Mouse (Mus musculus): Measurements from ENCODE around the gene Sult1d1. TPM values are rescaled to one million over a fixed set of nuclear protein-coding genes. Genes with fewer than 3 reads are reported as not detected.
"Not testable (repeated sequence)": the region's sequence is repeated elsewhere in the genome, so short reads cannot be mapped to it uniquely, and the experiment has no call there.

The Sult1d1 gene
- polyA plus RNA-seq, 2 experiments, result 1.2 to 2.1 TPM

GRCm38 (mm10) chr5:87550935-87551334, 17.9 kb downstream of the Sult1d1 start:
- Histone ChIP-seq H3K36me3 (replicated peaks; ENCODE audit: control insufficient read depth, insufficient read depth, low read depth) (no peaks in the 10 kb centered on the region), H3K9me3 (ENCODE audit: control insufficient read depth, low read length) (no peaks in the 10 kb centered on the region), H3K4me1 (replicated peaks; ENCODE audit: control insufficient read depth in 2 of 2, insufficient read depth in 2 of 2, low read length in 1 of 2) (no peaks in the 10 kb centered on the region), H3K27me3 (ENCODE audit: control insufficient read depth, insufficient read depth, low read length) (no peaks in the 10 kb centered on the region), H3K4me3 (ENCODE audit: insufficient read depth in 1 of 2, low read depth in 2 of 2, low read length in 2 of 2) (no peak overlapping the region), H3K4me2 (ENCODE audit: low read depth) (no peak overlapping the region), H3K9ac (replicated peaks) (no peak overlapping the region), H3K27ac (no peak overlapping the region)
- no peak; the same call in 1 of the 2 replicates for TF ChIP-seq CTCF (IDR thresholded peaks at IDR 0.05; ENCODE audit: low read depth)
- TF ChIP-seq EP300 (IDR thresholded peaks at IDR 0.05; ENCODE audit: low read depth), result no peak
- 11% methylated on average over 1 of the region's 1 CpGs for WGBS (ENCODE audit: insufficient replicate concordance)
- ATAC-seq (ENCODE audit: insufficient read depth), result no peak
- DNase-seq (ENCODE audit: low read depth in 3 of 3, low spot score in 3 of 3), result no peak

DNA sequence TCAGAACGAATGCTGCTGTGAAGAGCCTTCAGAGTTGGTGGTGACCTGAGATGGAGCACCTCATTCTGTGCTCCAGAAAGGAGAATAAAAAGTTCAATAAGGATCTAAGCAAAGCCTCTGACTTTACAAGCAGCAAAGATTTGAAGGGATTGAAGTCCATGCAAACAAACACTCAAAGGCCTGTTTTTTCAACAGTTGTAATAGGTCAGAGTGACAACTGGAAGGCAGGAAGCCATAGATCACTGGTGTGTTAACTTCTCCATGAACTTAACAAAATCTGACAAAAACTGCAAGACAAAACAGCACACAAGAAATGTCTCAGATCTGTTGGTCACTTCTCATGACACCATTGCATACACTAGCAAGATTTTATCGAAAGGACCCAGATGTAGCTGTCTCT, 30.7 kb downstream of the Sult1d1 start, which contains the start of gene Sult1b1:
Gene Sult1b1 (minus strand): TSS at position 85 of the 400 bp plus-strand sequence.
- DNase-seq (ENCODE audit: low read depth in 3 of 3, low spot score in 3 of 3), result no peak
- 66% methylated on average over 2 of the region's 2 CpGs for WGBS (ENCODE audit: insufficient replicate concordance)
- Histone ChIP-seq H3K4me3 (ENCODE audit: insufficient read depth in 1 of 2, low read depth in 2 of 2, low read length in 2 of 2) (no peak within 1 kb of the TSS), H3K9ac (replicated peaks) (no peak within 1 kb of the TSS), H3K9me3 (ENCODE audit: control insufficient read depth, low read length) (no peaks in the 10 kb centered on the region), H3K27me3 (ENCODE audit: control insufficient read depth, insufficient read depth, low read length) (no peaks in the 10 kb centered on the region), H3K4me1 (replicated peaks; ENCODE audit: control insufficient read depth in 2 of 2, insufficient read depth in 2 of 2, low read length in 1 of 2) (peaks cover 0 to 3% of the 10 kb centered on the region in 2 experiments; a peak in 1 of 4 replicates), H3K27ac (no peak within 1 kb of the TSS), H3K36me3 (replicated peaks; ENCODE audit: control insufficient read depth, insufficient read depth, low read depth) (no peaks in the 10 kb centered on the region), H3K4me2 (ENCODE audit: low read depth) (no peak within 1 kb of the TSS)
- ATAC-seq (ENCODE audit: insufficient read depth), result no peak
- TF ChIP-seq CTCF (IDR thresholded peaks at IDR 0.05; ENCODE audit: low read depth) (no peak), EP300 (IDR thresholded peaks at IDR 0.05; ENCODE audit: low read depth) (no peak)

- WGBS (ENCODE audit: insufficient replicate concordance), result 68% methylated on average over 4 of the region's 4 CpGs
Measured at GRCm38 (mm10) chr5:87535994-87536644, 32.7 kb downstream of the Sult1d1 start.

GRCm38 (mm10) chr5:87532288-87532687, 36.5 kb downstream of the Sult1d1 start:
- H3K9me3 ChIP-seq (ENCODE audit: control insufficient read depth, low read length), result no peaks in the 10 kb centered on the region
- H3K4me2 ChIP-seq (ENCODE audit: low read depth), result no peak overlapping the region
- no peak overlapping the region for H3K4me3 ChIP-seq (ENCODE audit: insufficient read depth in 1 of 2, low read depth in 2 of 2, low read length in 2 of 2)
- no peaks in the 10 kb centered on the region for H3K27me3 ChIP-seq (ENCODE audit: control insufficient read depth, insufficient read depth, low read length)
- no peak overlapping the region for H3K27ac ChIP-seq
- H3K36me3 ChIP-seq (replicated peaks; ENCODE audit: control insufficient read depth, insufficient read depth, low read depth), result no peaks in the 10 kb centered on the region
- ATAC-seq (ENCODE audit: insufficient read depth) (no peak), DNase-seq (ENCODE audit: low read depth in 3 of 3, low spot score in 3 of 3) (no peak)
- no peak for TF ChIP-seq CTCF (IDR thresholded peaks at IDR 0.05; ENCODE audit: low read depth)
- no peak for TF ChIP-seq EP300 (IDR thresholded peaks at IDR 0.05; ENCODE audit: low read depth)
- WGBS (ENCODE audit: insufficient replicate concordance), result 42% methylated on average over 2 of the region's 2 CpGs
- H3K4me1 ChIP-seq (replicated peaks; ENCODE audit: control insufficient read depth in 2 of 2, insufficient read depth in 2 of 2, low read length in 1 of 2), result peaks cover 0 to 3% of the 10 kb centered on the region in 2 experiments; a peak in 1 of 4 replicates
- H3K9ac ChIP-seq (replicated peaks), result no peak overlapping the region

More at GRCm38 (mm10) chr5:87535994-87536644, 32.7 kb downstream of the Sult1d1 start:
- Histone ChIP-seq H3K27ac (no peak overlapping the region), H3K27me3 (ENCODE audit: control insufficient read depth, insufficient read depth, low read length) (no peaks in the 10 kb centered on the region), H3K4me2 (ENCODE audit: low read depth) (no peak overlapping the region), H3K4me1 (replicated peaks; ENCODE audit: control insufficient read depth in 2 of 2, insufficient read depth in 2 of 2, low read length in 1 of 2) (peaks cover 0 to 3% of the 10 kb centered on the region in 2 experiments; a peak in 1 of 4 replicates), H3K9ac (replicated peaks) (no peak overlapping the region), H3K36me3 (replicated peaks; ENCODE audit: control insufficient read depth, insufficient read depth, low read depth) (no peaks in the 10 kb centered on the region), H3K9me3 (ENCODE audit: control insufficient read depth, low read length) (no peaks in the 10 kb centered on the region), H3K4me3 (ENCODE audit: insufficient read depth in 1 of 2, low read depth in 2 of 2, low read length in 2 of 2) (no peak overlapping the region)
- no peak for DNase-seq (ENCODE audit: low read depth in 3 of 3, low spot score in 3 of 3)
- TF ChIP-seq CTCF (IDR thresholded peaks at IDR 0.05; ENCODE audit: low read depth), result no peak
- TF ChIP-seq EP300 (IDR thresholded peaks at IDR 0.05; ENCODE audit: low read depth), result no peak
- ATAC-seq (ENCODE audit: insufficient read depth), result peak; percentile 58; the same call in 1 of the 2 replicates

DNA sequence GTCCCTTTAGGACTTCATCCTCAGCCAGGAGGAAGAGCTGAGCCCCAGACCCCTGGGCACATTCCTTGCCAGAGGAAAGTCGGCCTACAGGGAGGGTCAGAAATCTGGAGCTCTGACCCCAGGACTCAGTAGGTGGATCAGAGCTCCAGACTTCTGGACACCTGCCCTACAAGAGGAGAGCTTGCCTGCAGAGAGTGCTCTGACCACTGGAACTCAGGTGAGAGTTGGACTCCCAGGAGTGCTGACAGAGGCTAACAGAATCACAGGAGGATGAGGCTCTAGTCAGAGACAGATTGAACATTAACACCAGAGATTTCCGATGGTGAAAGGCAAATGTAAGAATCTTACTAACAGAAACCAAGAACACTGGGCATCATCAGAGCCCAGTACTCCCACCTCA, 45.3 kb downstream of the Sult1d1 start:
- WGBS (ENCODE audit: insufficient replicate concordance), result 54% methylated on average over 2 of the region's 2 CpGs

More for the DNA sequence above, 45.3 kb downstream of the Sult1d1 start:
- H3K4me2 ChIP-seq (ENCODE audit: low read depth); H3K9ac ChIP-seq (replicated peaks); H3K27ac ChIP-seq; DNase-seq (ENCODE audit: low read depth in 3 of 3, low spot score in 3 of 3); H3K9me3 ChIP-seq (ENCODE audit: control insufficient read depth, low read length); H3K4me3 ChIP-seq (ENCODE audit: insufficient read depth in 1 of 2, low read depth in 2 of 2, low read length in 2 of 2); H3K27me3 ChIP-seq (ENCODE audit: control insufficient read depth, insufficient read depth, low read length); H3K4me1 ChIP-seq (replicated peaks; ENCODE audit: control insufficient read depth in 2 of 2, insufficient read depth in 2 of 2, low read length in 1 of 2); H3K36me3 ChIP-seq (replicated peaks; ENCODE audit: control insufficient read depth, insufficient read depth, low read depth); ATAC-seq (ENCODE audit: insufficient read depth): not testable (repeated sequence)
